Mouse (Mus musculus) gastrocnemius, postnatal 10 days (tissue): ENCODE results near the gene Nlgn2. TPM values are rescaled to one million over a fixed set of nuclear protein-coding genes. Genes with fewer than 3 reads are reported as not detected.

ENCODE experiments used
- DNase-seq: peaks from one replicate; pipeline ENCODE4 v3.0.0; 2021; ENCODE audit warnings: mixed read lengths
- total RNA-seq, 2 experiments: library from RNA; stranded (reverse); gene quantifications; 2 replicates each; pipeline ENCODE4 v1.2.3; 2021

Gene Nlgn2
- total RNA-seq, 2 experiments from 2014 or later: 10.3 to 15.9 TPM

DNA sequence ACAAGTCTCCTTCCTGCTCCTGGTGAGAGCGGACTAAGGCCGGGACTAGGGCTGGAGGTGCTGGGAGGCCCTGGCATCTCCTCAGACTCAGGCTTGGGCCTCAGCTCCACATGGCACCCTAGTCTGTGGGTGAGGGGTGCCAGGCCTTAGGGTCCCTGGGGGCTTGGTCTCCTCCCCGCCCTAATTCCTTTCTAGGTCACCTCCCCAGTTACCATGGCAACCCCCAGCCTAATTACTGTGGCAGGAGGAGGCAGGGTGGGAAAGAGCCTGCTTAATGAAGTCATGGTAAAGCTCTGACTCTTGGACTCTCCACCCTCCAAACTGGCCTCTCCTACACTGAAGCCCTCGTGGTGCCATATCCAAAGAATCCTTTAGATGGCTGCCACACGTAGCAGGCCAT lies 8.8 kb downstream of the Nlgn2 start:
- DNase-seq: no peak

DNA sequence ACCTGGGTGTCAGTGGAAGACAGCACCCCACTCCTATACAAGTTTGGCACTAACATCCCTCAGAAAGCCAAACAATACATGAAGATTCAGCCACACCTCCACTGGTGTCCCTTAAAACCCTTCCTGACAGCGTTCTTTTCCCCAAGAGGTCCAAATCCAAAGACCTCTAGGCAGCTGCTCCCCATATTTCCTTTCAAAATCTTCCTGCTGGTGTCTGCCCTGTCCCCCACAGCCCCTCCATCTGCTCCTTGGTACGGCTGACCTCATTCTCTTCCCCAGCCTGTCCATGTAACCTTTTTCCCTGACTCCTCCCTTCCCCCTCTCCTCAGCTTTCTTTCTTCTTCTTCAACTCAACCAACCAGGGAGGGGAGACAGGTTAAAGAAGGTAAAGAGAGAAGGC lies 14.1 kb downstream of the Nlgn2 start:
- no peak for DNase-seq

DNA sequence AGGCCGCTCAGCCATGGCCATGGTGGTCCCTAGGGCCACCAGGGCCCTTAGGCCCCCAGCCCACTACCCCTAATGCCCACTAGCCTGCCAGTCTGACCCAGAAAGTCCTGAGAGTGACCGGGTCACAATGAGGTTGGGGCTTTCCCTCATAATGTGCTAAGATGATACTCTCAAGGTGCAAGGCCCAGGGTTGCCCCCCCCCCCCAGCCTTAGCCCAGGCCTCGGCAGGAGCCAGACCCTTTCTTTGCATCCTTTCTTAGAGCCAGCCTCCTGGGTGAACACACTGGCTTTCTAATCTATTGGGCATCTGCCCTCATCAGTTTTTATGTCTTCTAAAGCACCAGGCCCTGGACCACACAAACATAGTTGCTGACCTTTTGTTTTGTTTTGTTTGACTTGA lies 15.5 kb downstream of the Nlgn2 start, which contains the start of gene Spem1:
Gene Spem1 (minus strand): TSS at position 101 of the 400 bp plus-strand sequence.
- no peak for DNase-seq

DNA sequence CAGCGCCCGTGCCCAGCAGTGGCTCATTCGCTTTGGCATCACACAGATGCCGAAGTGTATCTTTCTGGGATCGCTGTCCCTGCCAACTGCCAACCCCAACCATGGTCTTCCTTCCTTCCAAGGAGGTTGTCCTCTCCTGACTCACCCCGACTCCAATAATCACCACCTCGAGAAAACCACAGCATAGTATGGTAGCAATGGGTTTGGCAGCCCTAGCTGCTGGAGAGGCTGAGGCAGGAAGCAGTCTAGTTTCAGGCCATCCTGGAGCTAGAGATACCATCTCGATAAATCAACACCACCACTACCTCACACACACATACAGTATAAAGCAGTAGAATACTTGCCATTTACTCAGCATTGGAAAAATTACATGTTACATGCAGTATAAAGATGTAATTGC lies 18.7 kb downstream of the Nlgn2 start:
- no peak for DNase-seq

DNA sequence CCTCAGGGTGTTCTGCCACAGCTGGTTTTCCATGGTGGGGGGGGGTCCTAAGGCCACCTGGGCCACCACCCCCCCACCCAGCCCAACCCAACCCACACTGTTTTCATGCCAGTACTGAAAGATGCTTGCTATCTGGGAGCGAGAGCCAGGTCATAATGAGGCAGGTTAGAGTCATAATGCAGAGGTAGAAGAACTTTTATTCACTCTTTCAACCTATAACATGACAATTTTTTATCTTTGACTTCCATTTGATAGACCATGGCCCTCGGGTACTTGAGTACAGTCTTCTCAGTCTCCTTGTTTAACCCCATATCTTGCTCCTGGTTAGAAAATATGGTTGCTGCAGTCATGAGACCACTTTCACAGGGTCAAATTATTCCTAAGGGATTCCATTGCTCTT lies 19.2 kb downstream of the Nlgn2 start, which contains the start of gene Spem2:
Gene Spem2 (minus strand): TSS at position 101 of the 400 bp plus-strand sequence.
- no peak for DNase-seq

DNA sequence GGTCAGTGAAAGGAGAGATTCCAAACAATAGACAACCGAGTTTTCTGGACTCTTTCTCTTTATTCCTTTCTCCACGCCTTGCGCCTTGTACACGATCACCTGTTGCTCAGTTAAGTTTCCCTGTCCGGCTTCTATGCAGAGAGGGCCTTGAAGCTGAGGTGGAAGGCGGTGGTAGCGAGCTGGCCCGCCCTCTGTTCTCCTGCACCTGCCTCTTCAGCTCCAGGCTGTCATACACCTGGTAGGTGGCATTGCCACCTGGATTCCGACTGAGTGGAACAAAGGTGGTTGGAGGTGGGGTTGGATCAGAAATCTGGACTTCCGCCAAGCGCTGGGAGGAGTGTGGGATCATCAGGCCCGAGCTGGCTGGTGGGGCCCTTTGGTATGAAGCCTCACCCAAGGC lies 21.1 kb downstream of the Nlgn2 start:
- DNase-seq: no peak

DNA sequence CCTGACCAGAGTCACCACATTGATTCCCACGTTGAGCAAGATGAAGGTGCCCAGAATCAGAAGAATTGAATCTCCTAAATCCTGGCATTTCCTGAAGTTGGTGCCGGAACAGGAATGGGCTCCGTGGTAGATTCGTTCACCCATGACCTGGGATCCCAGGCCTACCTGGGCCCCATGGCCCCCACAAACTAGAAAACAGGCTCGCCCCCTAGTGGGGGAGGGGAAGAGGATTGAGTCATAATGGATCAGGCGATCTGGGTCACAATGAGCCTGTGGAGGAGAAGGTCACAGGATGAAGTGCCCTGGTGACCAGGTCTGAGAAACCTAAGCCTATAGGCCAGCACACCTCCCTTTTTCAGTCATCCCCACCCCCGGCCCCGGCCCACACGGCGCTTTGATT lies 22.4 kb downstream of the Nlgn2 start, which contains the start of gene Gm39566:
Gene Gm39566 (minus strand): TSS at position 144 of the 400 bp plus-strand sequence.
- no peak for DNase-seq

DNA sequence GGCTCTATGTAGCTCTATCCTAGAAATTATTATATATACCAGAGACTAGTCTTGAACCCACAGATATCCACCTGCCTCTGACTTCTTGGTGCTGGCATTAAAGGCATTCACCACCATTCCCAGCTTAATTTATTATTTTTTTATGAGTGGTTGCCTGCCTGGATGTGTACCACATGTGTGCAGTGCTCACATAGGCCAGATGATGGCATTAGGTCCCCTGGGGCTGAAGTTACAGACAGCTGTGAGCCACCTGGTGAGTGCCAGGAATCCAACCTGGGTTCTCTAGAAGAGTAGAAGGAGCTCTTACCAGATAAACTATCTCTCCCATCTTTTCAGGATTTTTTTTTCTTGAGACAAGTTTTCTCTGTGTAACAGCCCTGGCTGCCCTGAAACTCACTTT lies 27.3 kb downstream of the Nlgn2 start:
- no peak for DNase-seq

DNA sequence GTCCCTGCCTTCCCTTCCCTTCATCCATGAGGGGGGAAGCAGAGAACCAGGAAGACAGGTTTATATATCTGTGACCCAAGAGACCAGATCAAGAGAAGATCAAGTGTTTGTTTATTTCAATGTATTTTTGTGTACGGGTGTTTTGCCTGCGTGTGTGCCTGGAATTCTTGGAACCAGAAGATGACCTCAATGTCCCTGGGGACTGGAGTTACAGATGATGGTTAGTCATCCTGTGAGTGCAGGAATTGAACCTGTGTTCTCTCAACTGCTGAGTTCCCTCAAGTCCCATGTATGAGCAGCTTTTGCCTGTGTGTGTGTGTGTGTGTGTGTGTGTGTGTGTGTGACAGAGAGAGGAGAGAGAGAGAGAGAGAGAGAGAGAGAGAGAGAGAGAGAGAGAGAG lies 29.9 kb downstream of the Nlgn2 start:
- no peak for DNase-seq

DNA sequence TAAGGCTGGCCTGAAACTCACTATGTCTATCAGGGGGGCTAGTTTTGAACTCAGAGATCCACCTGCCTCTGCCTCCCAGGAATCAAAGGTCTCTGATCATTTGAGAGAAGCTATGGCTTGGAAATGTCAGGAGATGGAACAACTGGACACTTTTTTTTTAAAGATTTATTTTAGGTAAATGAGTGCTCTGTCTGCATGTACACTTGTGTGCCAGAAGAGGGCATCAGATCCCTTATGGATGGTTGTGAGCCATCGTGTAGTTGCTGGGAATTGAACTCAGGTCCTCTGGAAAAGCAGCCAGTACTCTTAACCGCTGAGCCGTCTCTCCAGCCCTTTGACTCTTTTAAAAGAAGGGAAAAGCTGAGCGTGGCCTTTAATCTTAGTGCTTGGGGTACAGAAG lies 31.2 kb downstream of the Nlgn2 start:
- DNase-seq: no peak

DNA sequence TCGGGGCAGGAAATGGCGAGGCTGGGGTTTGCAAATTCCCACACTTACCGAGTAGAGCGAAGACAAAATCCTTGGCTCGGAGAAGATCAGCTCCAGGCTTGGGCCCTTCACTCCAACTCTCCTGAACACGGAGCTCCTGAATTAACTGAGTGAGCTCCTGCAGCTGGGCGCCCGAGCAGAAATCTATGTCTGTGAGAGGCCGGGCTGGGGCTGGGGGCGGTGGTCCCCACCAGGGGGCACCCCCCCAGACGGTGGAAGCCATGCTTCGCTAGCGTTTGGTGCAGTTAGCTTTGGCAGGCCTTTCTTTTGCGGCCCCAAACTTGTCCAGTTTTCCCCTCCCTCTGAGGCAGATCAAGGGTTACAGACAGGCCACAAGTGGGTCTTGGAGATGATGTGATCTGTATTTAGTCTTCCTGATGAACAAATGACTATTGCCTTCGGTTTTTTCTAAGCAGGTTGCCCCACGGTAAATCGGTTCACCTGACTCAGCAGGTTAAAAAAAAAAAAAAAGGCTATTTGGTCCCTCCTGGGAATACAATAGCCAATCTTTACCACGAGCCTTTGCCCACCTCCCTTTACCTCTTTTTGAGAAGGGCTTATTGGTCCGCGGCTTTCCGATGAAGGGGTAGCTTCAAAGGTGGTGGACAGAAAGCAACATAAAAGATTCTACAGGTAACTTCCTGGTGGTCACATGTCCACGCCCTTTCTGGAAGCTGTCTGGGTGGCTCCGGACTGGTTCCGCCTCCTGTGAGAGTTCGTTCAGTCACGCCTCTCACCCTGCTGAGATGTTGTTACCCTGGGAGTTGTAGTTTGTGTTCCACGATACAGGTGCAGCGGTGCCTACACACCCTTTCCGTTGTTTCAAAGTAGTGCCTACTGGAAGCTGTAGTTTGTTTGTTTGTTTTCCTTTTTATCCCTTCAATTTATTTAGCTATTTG lies 32.3 kb downstream of the Nlgn2 start, which contains the start of gene Tmem102:
Gene Tmem102 (minus strand): TSS at position 653 of the 938 bp plus-strand sequence.
- no peak for DNase-seq

DNA sequence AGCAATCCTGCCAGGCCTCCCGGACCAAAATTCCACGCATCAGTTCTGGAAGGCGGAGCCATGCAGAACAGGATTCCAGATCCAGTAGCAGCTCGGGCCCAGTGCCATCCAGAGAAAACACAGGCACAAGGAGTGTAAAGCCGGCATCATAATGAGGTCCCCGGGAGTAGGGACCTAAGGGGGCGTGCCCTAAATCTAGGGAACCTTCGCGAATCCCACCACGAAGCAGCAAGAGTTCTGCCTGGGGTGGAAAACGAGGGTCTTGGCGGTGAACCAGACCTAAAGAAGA lies 33.0 kb downstream of the Nlgn2 start:
- DNase-seq: peak; percentile 45

DNA sequence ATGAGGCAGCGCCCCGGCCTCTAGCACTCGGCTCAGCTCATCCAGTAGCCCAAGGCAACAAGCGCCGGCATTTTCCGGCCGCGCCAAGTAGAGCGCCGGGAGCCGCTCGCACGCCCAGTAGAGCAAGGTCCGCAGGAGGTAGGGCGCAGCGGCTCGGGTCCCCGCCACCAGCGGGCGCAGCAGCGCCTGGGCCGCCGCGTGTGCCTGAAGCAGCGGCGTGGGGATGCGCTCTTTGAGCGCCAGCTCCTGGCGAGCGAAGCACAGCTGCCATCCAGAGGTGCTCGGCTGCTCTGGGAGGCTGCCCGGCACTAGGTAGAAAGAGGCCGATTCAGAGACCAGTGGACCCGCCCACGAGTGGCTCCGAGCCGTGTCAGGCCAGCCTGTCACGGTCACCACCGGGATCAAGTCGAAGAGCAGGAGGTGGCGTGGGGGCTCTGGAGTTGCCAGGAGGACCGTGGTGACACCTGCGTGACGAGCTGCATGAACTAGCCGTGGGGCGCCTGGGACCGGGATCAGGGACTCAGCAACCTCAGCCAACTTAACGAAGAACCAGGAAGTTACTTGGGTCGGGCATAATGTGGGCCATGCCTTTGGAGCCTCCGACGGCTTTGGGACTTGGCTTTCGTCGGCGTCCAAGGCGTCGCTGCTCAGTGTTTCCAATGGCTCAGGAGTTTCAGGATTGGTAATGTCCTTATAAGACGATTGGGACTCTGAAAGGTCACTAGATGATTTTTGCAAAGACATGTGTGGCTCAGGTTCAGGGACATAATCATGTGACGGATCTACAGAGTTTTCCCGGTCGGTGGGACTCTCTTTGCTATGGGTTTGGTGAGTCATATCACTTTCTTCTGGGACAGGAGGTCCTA lies 33.6 kb downstream of the Nlgn2 start:
- peak; percentile 76 for DNase-seq

DNA sequence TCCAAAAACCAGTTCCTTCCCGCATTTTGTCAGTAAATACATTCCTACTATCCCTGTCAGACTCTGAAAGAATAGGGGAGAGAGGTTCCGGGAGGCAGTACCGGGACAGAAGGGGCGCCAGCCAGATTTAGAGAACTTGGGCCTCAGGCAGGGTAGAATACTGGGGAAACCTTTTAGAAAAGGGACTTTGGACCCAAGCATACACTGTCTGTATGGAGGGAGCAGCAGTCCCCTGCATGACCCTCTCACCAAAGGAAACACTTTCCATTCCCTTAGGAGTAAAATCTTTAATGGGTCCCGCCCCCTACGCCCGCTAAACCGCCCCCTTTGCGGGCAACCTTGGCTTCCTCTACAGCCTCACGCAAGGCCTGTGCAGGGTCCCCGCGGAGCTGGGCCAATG lies 34.3 kb downstream of the Nlgn2 start:
- DNase-seq: no peak

DNA sequence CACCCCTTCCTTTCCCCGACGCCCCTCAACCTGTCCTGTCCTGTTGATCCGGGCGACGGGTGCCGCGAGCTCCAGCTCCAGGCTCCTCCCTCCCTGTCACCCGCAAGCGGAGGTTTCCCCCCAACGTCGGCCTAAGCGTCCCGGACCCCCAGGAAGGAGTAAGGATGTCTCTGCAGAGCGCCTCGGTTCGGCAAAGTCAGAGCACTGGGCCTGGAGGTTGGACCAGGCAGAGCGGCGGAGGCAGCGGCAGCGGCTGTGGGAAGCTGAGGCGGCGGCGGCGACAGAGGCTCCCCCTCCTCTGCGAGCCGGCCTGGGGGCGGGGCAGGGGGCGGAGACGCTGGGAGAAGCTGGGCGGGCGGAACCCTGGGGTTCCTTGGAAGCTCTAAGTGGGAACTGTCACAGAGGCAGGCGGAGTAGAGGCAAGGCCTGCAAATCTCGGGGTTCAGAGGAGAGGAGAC lies 34.9 kb downstream of the Nlgn2 start:
- DNase-seq: peak; percentile 88

DNA sequence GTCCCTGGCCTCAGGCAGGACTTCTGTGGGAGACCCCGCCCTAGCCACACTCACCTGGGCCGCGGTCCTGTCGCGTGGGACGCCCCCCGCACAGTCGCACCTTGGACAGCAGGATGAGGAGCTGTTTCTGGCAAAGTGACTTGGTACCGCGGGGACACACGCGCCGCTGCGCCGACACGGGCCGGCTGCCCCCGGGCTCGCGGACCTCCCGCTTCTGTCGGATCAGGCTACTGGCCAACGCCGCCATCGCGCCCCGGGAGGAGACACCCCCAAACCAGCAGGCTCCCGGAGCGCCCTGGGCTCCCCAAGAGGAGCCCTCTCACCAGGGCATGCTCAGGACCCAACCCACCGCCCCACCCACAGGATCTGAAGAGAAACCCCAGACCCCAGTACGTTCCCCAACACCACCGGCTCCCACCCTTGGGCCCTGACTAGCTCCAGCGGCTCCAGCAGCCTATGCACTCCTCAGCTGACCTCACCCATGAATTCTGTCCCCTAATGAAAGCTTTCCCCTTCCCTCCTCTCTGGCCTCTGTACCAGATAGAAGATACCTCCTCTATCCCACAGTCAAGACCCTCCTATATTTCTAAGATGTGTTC lies 36.1 kb downstream of the Nlgn2 start, which contains the start of gene Fgf11:
Gene Fgf11 (minus strand): TSS at position 479 of the 599 bp plus-strand sequence.
- DNase-seq: peak; percentile 33

DNA sequence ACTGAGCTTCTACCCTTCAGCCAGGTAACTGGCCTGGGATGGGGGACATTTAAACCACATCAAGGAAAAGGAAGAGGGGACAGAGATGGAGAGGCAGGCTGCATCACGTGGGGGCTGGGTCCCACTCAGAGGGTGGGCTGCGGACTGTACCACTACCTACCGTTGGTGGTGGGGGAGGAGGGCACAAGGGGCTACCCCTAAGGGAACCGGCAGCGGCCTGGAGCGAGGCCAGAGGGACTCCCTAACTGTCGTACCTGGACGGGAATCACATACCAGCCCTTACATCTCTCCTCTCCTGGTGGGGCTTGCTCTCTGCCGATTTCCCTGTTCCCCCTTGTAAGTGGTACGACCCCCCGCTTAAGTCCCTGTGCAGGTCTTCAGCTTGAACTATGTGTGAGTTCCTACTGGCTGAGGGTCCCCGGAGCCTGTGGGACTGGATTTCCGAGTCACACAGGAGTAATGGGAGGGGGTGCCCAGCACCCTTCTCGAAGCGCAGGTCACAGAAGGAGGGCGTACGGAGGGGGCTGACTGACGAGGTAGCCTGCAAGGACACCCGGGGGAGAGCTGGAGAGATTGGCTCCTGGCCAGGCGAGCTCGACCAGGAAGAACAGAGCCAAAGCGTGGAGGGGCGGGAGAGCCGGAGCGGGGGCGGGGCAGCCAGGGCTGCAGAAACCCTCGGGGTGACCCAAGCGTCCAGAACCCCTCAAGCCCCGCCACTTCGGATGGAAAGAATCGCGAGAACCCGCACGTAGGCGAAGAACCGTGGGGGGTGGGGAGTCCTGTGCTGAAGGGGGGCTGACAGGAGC lies 37.0 kb downstream of the Nlgn2 start:
- peak; percentile 79 for DNase-seq

DNA sequence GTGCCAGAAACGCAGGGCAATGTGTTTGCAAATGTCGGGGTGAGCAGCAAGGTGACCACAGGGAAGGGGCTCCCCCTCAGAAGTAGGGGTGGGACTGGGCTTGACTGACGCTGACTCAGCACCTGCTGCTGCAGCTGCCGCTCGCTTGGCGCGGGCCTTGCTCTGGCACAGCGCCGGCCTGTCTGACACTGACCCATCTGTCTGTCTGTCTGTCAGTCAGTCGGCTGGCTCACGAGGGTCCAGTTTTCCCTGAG lies 37.5 kb downstream of the Nlgn2 start:
- peak; percentile 79 for DNase-seq

DNA sequence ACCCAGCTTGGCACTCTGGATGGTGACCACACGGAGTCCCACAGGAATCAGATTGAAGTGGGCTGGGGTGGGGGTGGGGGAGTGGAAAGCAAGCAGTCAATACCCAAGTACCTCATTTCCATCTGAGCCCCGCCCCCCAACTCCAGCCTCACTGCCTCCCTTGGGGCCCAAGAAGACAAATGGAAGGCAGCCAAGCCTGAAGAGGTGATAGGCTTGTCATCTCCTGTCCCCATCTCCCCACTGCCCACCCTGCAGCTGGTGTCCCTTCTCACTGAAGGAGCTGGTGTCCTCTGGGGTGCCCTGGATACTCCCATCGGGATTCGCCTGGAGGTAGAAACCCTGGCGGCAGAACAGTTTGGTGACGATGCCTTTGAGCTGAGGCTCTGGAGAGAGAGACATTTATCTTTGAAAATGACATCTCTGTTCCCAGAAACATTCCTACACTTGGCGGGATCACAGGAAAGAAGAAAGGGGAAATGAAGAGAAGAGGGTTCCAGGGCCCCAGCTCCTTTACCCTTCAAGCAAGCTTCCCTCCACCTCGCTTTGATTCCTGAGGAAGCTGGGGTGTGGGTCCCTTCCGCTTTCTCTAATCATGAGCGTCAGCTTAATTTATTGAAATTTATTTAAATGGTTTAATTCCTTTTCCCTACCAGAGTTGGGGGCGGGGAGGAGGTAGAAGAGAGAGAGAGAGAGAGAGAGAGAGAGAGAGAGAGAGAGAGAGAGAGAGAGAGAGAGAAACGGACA lies 38.0 kb downstream of the Nlgn2 start:
- DNase-seq: no peak

DNA sequence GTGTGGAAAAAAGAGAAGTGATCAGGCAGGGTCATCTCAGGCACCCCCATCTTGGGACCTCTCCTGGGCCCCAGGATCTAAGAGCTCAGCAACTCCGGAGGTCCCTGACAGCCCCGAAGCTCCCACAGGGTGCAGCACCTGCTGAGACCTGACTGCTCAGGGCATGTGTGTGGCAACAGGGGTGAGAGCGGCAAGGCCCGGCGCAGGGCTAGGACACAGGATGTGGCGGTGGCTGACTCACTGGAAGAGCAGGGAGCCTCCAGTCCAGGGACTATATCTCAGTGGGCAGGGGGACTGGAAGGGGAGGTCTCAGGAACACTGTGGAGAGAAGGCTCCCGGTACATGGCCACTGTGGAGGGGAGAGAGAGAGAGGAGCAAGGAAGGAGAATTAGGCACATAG lies 39.7 kb downstream of the Nlgn2 start:
- DNase-seq: no peak

DNA sequence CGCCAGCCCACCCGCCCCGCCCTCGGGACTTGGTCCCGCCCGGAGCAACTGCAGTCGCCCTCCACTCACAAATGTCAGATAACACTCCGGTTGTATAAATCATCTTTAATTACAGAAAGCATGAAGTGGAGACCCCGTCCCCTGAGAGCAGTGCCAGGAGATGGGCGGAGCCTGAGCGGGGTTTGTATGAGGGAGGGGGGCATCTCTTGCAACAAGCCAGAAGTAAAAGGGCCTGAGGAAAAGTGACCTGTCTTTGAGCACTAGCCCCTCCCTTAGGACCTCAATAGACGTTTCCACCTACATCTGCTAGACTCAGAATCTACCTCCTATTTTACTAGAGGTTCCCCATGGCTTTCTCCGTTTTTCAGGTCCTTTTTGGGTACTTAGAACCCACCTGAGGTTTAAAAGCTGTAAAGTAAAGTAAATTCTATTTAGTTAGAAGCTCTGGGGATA lies 41.6 kb downstream of the Nlgn2 start:
- no peak for DNase-seq
